Mouse (Mus musculus) frontal cortex, postnatal 14 days (tissue): ENCODE measurements around the gene Taf3.

Source experiments
- DNase-seq, 2 experiments: peaks; one replicate each; pipeline ENCODE4 v3.0.0; 2022; ENCODE audit warnings: low spot score in 2 of 2

Taf3 gene

GRCm38 (mm10) chr2:9889651-9890183, 158.7 kb downstream of the Taf3 start, which contains the start of gene Gata3:
Gene Gata3 (minus strand): TSS chr2:9890034.
- DNase-seq = no peak

- no peak for DNase-seq
Measured at GRCm38 (mm10) chr2:9888913-9889650, 159.3 kb downstream of the Taf3 start, which contains the start of gene 9230102O04Rik. Gene 9230102O04Rik (minus strand): TSS chr2:9889540.

GRCm38 (mm10) chr2:9887636-9888035, 160.8 kb downstream of the Taf3 start:
- no peak for DNase-seq

- no peak for DNase-seq
Measured at GRCm38 (mm10) chr2:9886921-9887610, 161.3 kb downstream of the Taf3 start.

- no peak for DNase-seq
Measured at GRCm38 (mm10) chr2:9886031-9886430, 162.4 kb downstream of the Taf3 start.

GRCm38 (mm10) chr2:9885217-9885770, 163.1 kb downstream of the Taf3 start:
- no peak for DNase-seq

- DNase-seq = no peak
Measured at GRCm38 (mm10) chr2:9884533-9885216, 163.7 kb downstream of the Taf3 start.

- DNase-seq = no peak
Measured at GRCm38 (mm10) chr2:9883803-9884532, 164.4 kb downstream of the Taf3 start.

- no peak for DNase-seq
Measured at GRCm38 (mm10) chr2:9882926-9883802, 165.2 kb downstream of the Taf3 start.

- DNase-seq = no peak
Measured at GRCm38 (mm10) chr2:9882371-9882925, 165.9 kb downstream of the Taf3 start.

- no peak for DNase-seq
Measured at GRCm38 (mm10) chr2:9881611-9882023, 166.8 kb downstream of the Taf3 start.

- DNase-seq = no peak
Measured at GRCm38 (mm10) chr2:9881051-9881591, 167.3 kb downstream of the Taf3 start, which contains the start of gene 4930412O13Rik. Gene 4930412O13Rik (plus strand): TSS chr2:9881252.

GRCm38 (mm10) chr2:9880271-9880670, 168.1 kb downstream of the Taf3 start:
- no peak for DNase-seq

- peak; percentile 40 to 64 for DNase-seq
Measured at GRCm38 (mm10) chr2:9879493-9879892, 168.9 kb downstream of the Taf3 start.

- no peak for DNase-seq
Measured at GRCm38 (mm10) chr2:9879092-9879491, 169.3 kb downstream of the Taf3 start.

- no peak for DNase-seq
Measured at GRCm38 (mm10) chr2:9878564-9879081, 169.8 kb downstream of the Taf3 start.

GRCm38 (mm10) chr2:9877966-9878563, 170.3 kb downstream of the Taf3 start:
- DNase-seq = no peak

- DNase-seq = no peak
Measured at GRCm38 (mm10) chr2:9877326-9877690, 171.1 kb downstream of the Taf3 start.
